Mouse (Mus musculus) inflammation-experienced regulatory T-cells, adult 6 months (primary cell): Measurements from ENCODE around the gene Flad1. TPM values are rescaled to one million over a fixed set of nuclear protein-coding genes. Genes with fewer than 3 reads are reported as not detected.
A peak's percentile ranks its signal among the peaks of the same experiment; 100 is the strongest.
"Not testable (repeated sequence)": the region's sequence is repeated elsewhere in the genome, so short reads cannot be mapped to it uniquely, and the experiment has no call there.

Experiments
- ATAC-seq: one replicate; pipeline ENCODE4 v1.8.0; 2017
- polyA plus RNA-seq, 3 experiments: library from polyadenylated mRNA; unstranded; fragments of 100-300 nt; shearing (Covaris generic); gene quantifications; one replicate each; pipeline ENCODE4 v1.2.1; 2017

Flad1 gene
- 10 to 100 TPM; 43.1 to 63.7 (median 57.5) TPM for polyA plus RNA-seq

GRCm38 (mm10) chr3:89411490-89412393 is at the start of gene Flad1:
TSS of gene Flad1 (minus strand) at chr3:89411870.
- peak; percentile 100 for ATAC-seq

GRCm38 (mm10) chr3:89458965-89459807 is 47.5 kb upstream of the Flad1 start:
- ATAC-seq: peak; percentile 76

GRCm38 (mm10) chr3:89458372-89458964 is 46.8 kb upstream of the Flad1 start:
- ATAC-seq: peak; percentile 80

GRCm38 (mm10) chr3:89456726-89457665 is 45.3 kb upstream of the Flad1 start:
- peak; percentile 31 for ATAC-seq

- ATAC-seq: no peak
These were observed 44.2 kb upstream of the Flad1 start for GRCm38 (mm10) chr3:89455786-89456285.

GRCm38 (mm10) chr3:89454401-89455177 is 42.9 kb upstream of the Flad1 start, which contains the start of gene Pmvk:
TSS of gene Pmvk (plus strand) at chr3:89454541.
- ATAC-seq: no peak

- no peak for ATAC-seq
These were observed 40.2 kb upstream of the Flad1 start for GRCm38 (mm10) chr3:89451916-89452315.

GRCm38 (mm10) chr3:89449541-89449940 is 37.9 kb upstream of the Flad1 start:
- peak; percentile 50 for ATAC-seq

GRCm38 (mm10) chr3:89448720-89449537 is 37.3 kb upstream of the Flad1 start:
- ATAC-seq: peak; percentile 46

- no peak for ATAC-seq
These were observed 29.0 kb upstream of the Flad1 start for GRCm38 (mm10) chr3:89440691-89441090.

- ATAC-seq: peak; percentile 64
These were observed 25.6 kb upstream of the Flad1 start for GRCm38 (mm10) chr3:89437269-89437668.

- peak; percentile 88 for ATAC-seq
These were observed 24.8 kb upstream of the Flad1 start, which contains the start of gene Pbxip1 for GRCm38 (mm10) chr3:89436176-89437113. TSS of gene Pbxip1 (plus strand) at chr3:89436706.

GRCm38 (mm10) chr3:89435041-89435440 is 23.4 kb upstream of the Flad1 start:
- no peak for ATAC-seq

GRCm38 (mm10) chr3:89434532-89434931 is 22.9 kb upstream of the Flad1 start:
- no peak for ATAC-seq

GRCm38 (mm10) chr3:89432606-89433005 is 20.9 kb upstream of the Flad1 start:
- ATAC-seq: no peak

GRCm38 (mm10) chr3:89430171-89431159 is 18.8 kb upstream of the Flad1 start, which contains the start of gene Pygo2:
TSS of gene Pygo2 (plus strand) at chr3:89430214.
- ATAC-seq: peak; percentile 99

GRCm38 (mm10) chr3:89429021-89429420 is 17.4 kb upstream of the Flad1 start:
- ATAC-seq: not testable (repeated sequence)
